In the genomic region with DNA sequence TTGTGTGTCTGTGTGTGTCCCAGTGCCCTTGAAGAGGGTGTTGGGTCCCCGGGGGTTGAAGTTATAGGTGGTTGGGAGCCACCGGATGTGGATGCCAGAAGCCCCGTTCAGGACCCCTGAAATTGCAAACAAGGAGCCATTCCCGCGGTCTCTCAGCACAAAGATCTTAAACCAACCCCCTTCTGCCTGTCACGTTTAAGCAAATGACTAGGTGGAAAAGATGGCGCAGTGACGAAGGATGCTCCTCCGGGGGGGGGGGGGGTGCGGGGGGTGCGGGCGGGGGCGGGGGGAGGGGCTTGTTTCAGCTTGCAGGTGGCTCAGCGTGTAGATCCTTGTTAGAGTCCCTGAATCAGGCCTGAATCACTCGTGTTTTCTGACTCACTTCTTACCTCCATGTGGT, we compare ENCODE assay signal across 8 mouse cellular contexts. TPM values are rescaled to one million over a fixed set of nuclear protein-coding genes. Genes with fewer than 3 reads are reported as not detected.
A peak's percentile ranks its signal among the peaks of the same experiment; 100 is the strongest.
DNase-seq lines count a peak whose midpoint lies in the region; ATAC-seq and TF ChIP-seq lines count a peak whose summit lies in the region.

No protein-coding gene starts in this region.

- H3K4me1 ChIP-seq in kidney, embryonic 16.5 days (ENCODE audit: insufficient read depth, low read length), result no peaks in the 10 kb centered on the region
- H3K4me1 ChIP-seq in forebrain, embryonic 11.5 days (replicated peaks; ENCODE audit: control insufficient read depth, insufficient read depth, low read length), result peaks cover 2% of the 10 kb centered on the region; the same call in 1 of the 2 replicates
- no peaks in the 10 kb centered on the region for H3K4me1 ChIP-seq in limb, embryonic 14.5 days (ENCODE audit: control insufficient read depth, insufficient read depth, low read length)
- H3K4me1 ChIP-seq in stomach, embryonic 16.5 days (ENCODE audit: control insufficient read depth, insufficient read depth, low read length), result peaks cover 4% of the 10 kb centered on the region; the same call in 1 of the 2 replicates

- TF ChIP-seq POLR2A in limb, embryonic 14.5 days (IDR thresholded peaks at IDR 0.05; ENCODE audit: borderline replicate concordance, extremely low read depth, insufficient read depth, insufficient read length), result no peak

- H3K4me3 ChIP-seq in kidney, embryonic 16.5 days (ENCODE audit: low read length), result peak overlapping the region; percentile 25; the same call in 1 of the 2 replicates
- H3K4me3 ChIP-seq in forebrain, embryonic 11.5 days (ENCODE audit: low read depth, low read length), result peak overlapping the region; percentile 3; the same call in 1 of the 2 replicates
- H3K4me3 ChIP-seq in limb, embryonic 14.5 days (replicated peaks; ENCODE audit: low read length), result no peak overlapping the region
- H3K4me3 ChIP-seq in stomach, embryonic 16.5 days (replicated peaks; ENCODE audit: low read length), result peak overlapping the region; percentile 9

- H3K4me2 ChIP-seq in kidney, embryonic 16.5 days (replicated peaks; ENCODE audit: low read depth, low read length), result peak overlapping the region; percentile 45
- H3K4me2 ChIP-seq in forebrain, embryonic 11.5 days (ENCODE audit: low read depth, low read length, severe bottlenecking), result peak overlapping the region; percentile 36
- peak overlapping the region; percentile 31 for H3K4me2 ChIP-seq in limb, embryonic 14.5 days (replicated peaks; ENCODE audit: low read depth, low read length, severe bottlenecking)
- H3K4me2 ChIP-seq in stomach, embryonic 16.5 days (ENCODE audit: low read depth, low read length), result peak overlapping the region; percentile 35

- no peak for ATAC-seq in kidney, embryonic 16.5 days (ENCODE audit: low FRiP score, low TSS enrichment)
- ATAC-seq in forebrain, embryonic 11.5 days (replicated peaks; ENCODE audit: low FRiP score), result no peak
- ATAC-seq in limb, embryonic 14.5 days (ENCODE audit: low FRiP score, low read depth), result no peak
- no peak for ATAC-seq in stomach, embryonic 16.5 days (ENCODE audit: insufficient read depth, low FRiP score)
- no peak for ATAC-seq in megakaryocyte-erythroid progenitor cell, adult 5-6 weeks (replicated peaks; ENCODE audit: low FRiP score, low TSS enrichment, poor library complexity, severe bottlenecking)

- DNase-seq in kidney, postnatal 4 days, result no peak
- DNase-seq in forebrain, embryonic 11.5 days (ENCODE audit: low spot score), result peak; percentile 54
- DNase-seq in limb, embryonic 14.5 days (ENCODE audit: low spot score), result no peak
- DNase-seq in spleen, postnatal 36 days (ENCODE audit: low spot score in 2 of 2), result no peak
- DNase-seq in layer of hippocampus, postnatal 36 days, result no peak

- H3K9ac ChIP-seq in kidney, embryonic 16.5 days (replicated peaks; ENCODE audit: low read length), result 0 out of 2 replicates have a peak overlapping the region, but pooled peaks have one; percentile 31
- H3K9ac ChIP-seq in forebrain, embryonic 11.5 days (ENCODE audit: low read length), result peak overlapping the region; percentile 4; the same call in 1 of the 2 replicates
- H3K9ac ChIP-seq in limb, embryonic 14.5 days (ENCODE audit: low read depth, low read length, severe bottlenecking), result no peak overlapping the region
- H3K9ac ChIP-seq in stomach, embryonic 16.5 days (ENCODE audit: low read length), result peak overlapping the region; percentile 19; the same call in 1 of the 2 replicates

- H3K9me3 ChIP-seq in kidney, embryonic 16.5 days (ENCODE audit: low read length), result no peaks in the 10 kb centered on the region
- H3K9me3 ChIP-seq in forebrain, embryonic 11.5 days (ENCODE audit: control insufficient read depth, low read length), result no peaks in the 10 kb centered on the region
- H3K9me3 ChIP-seq in limb, embryonic 14.5 days (ENCODE audit: control insufficient read depth, low read length), result no peaks in the 10 kb centered on the region
- H3K9me3 ChIP-seq in stomach, embryonic 16.5 days (replicated peaks; ENCODE audit: control insufficient read depth, low read length), result no peaks in the 10 kb centered on the region

- H3K27me3 ChIP-seq in kidney, embryonic 16.5 days (ENCODE audit: insufficient read depth, low read length), result no peaks in the 10 kb centered on the region
- H3K27me3 ChIP-seq in forebrain, embryonic 11.5 days (ENCODE audit: control insufficient read depth, insufficient read depth, low read length), result no peaks in the 10 kb centered on the region
- no peaks in the 10 kb centered on the region for H3K27me3 ChIP-seq in limb, embryonic 14.5 days (ENCODE audit: control insufficient read depth, insufficient read depth, low read length)
- H3K27me3 ChIP-seq in stomach, embryonic 16.5 days (ENCODE audit: control insufficient read depth, insufficient read depth, low read length), result no peaks in the 10 kb centered on the region

- H3K27ac ChIP-seq in kidney, embryonic 16.5 days (ENCODE audit: low read length), result no peak overlapping the region
- no peak overlapping the region for H3K27ac ChIP-seq in forebrain, embryonic 11.5 days (ENCODE audit: low read depth, low read length)
- H3K27ac ChIP-seq in limb, embryonic 14.5 days (replicated peaks; ENCODE audit: low read depth, low read length), result no peak overlapping the region
- H3K27ac ChIP-seq in stomach, embryonic 16.5 days (ENCODE audit: low read length), result no peak overlapping the region

- no peaks in the 10 kb centered on the region for H3K36me3 ChIP-seq in kidney, embryonic 16.5 days (ENCODE audit: insufficient read depth, low read length)
- H3K36me3 ChIP-seq in forebrain, embryonic 11.5 days (ENCODE audit: control insufficient read depth, insufficient read depth, low read length), result no peaks in the 10 kb centered on the region
- H3K36me3 ChIP-seq in limb, embryonic 14.5 days (ENCODE audit: control insufficient read depth, insufficient read depth, low read length), result no peaks in the 10 kb centered on the region
- no peaks in the 10 kb centered on the region for H3K36me3 ChIP-seq in stomach, embryonic 16.5 days (ENCODE audit: control insufficient read depth, insufficient read depth, low read length)

- 7% methylated on average over 9 of the region's 15 CpGs for WGBS in kidney, embryonic 16.5 days
- WGBS in forebrain, embryonic 11.5 days, result 13% methylated on average over 12 of the region's 15 CpGs
- WGBS in limb, embryonic 14.5 days, result 7% methylated on average over 11 of the region's 15 CpGs
- WGBS in stomach, embryonic 16.5 days, result 2% methylated on average over 12 of the region's 15 CpGs

RNA-seq across cellular contexts. Expression of gene Tmem94, which starts 17.9 kb away (rescaled TPM):
- polyA plus RNA-seq in kidney, embryonic 16.5 days (2015; fragmentation: Nextera tagmentation; extraction: Ambion mirVana), result 33.4 and 34.5 TPM in 2 replicates
- polyA plus RNA-seq in forebrain, embryonic 11.5 days (2014; fragmentation: Nextera tagmentation; extraction: Ambion mirVana), result 25.9 and 28.9 TPM in 2 replicates
- polyA plus RNA-seq in limb, embryonic 14.5 days (2012; rRNA removed), result 46.8 and 68.8 TPM in 2 replicates
- 17.9 and 18.8 TPM in 2 replicates for polyA plus RNA-seq in limb, embryonic 14.5 days (2014; fragmentation: Nextera tagmentation; extraction: Ambion mirVana)
- polyA plus RNA-seq in stomach, embryonic 16.5 days (2015; fragmentation: Nextera tagmentation; extraction: Ambion mirVana), result 21.4 and 23.1 TPM in 2 replicates
- 29.0 and 44.6 TPM in 2 replicates for total RNA-seq in megakaryocyte-erythroid progenitor cell, adult 5-6 weeks (2014; fragmentation: Nextera tagmentation)
- 15.1 and 31.5 TPM in 2 replicates for total RNA-seq in megakaryocyte-erythroid progenitor cell, adult 5-6 weeks (2017)
- 10 to 100 TPM; 49.6 to 50.1 TPM for total RNA-seq in layer of hippocampus, postnatal 36 days (2021)

RNA-seq across cellular contexts. Expression of gene Grb2, which starts 39.0 kb away (rescaled TPM):
- 86.5 and 87.0 TPM in 2 replicates for polyA plus RNA-seq in kidney, embryonic 16.5 days (2015; fragmentation: Nextera tagmentation; extraction: Ambion mirVana)
- 63.0 and 71.4 TPM in 2 replicates for polyA plus RNA-seq in forebrain, embryonic 11.5 days (2014; fragmentation: Nextera tagmentation; extraction: Ambion mirVana)
- 61.5 and 62.7 TPM in 2 replicates for polyA plus RNA-seq in limb, embryonic 14.5 days (2012; rRNA removed)
- 53.8 and 58.0 TPM in 2 replicates for polyA plus RNA-seq in limb, embryonic 14.5 days (2014; fragmentation: Nextera tagmentation; extraction: Ambion mirVana)
- 59.1 and 79.6 TPM in 2 replicates for polyA plus RNA-seq in stomach, embryonic 16.5 days (2015; fragmentation: Nextera tagmentation; extraction: Ambion mirVana)
- total RNA-seq in megakaryocyte-erythroid progenitor cell, adult 5-6 weeks (2014; fragmentation: Nextera tagmentation), result 70.1 and 74.4 TPM in 2 replicates
- total RNA-seq in megakaryocyte-erythroid progenitor cell, adult 5-6 weeks (2017), result 40.7 and 73.1 TPM in 2 replicates
- 100 to 1,000 TPM; 181 to 192 TPM for total RNA-seq in layer of hippocampus, postnatal 36 days (2021)
